Mouse (Mus musculus) liver, adult 2 months (tissue): ENCODE measurements around the gene Card19. TPM values are rescaled to one million over a fixed set of nuclear protein-coding genes. Genes with fewer than 3 reads are reported as not detected.
A peak's percentile ranks its signal among the peaks of the same experiment; 100 is the strongest.

Experiments
- DNase-seq: peaks from one replicate; pipeline ENCODE4 v3.0.0-alpha.2; 2011; ENCODE audit warnings: low read depth, low spot score; ENCODE audit errors: extremely low read depth
- H3K27ac ChIP-seq: fragments of 200-500 bp; replicated peaks from 2 replicates; pipeline ENCODE4 v1.5.1; 2012; ENCODE audit warnings: low read depth, mild to moderate bottlenecking, control low read depth, inconsistent platforms, low read length; ENCODE audit not compliant: insufficient read depth
- H3K27me3 ChIP-seq: fragments of 200-500 bp; 2 replicates; pipeline ENCODE4 v1.6.1; 2012; ENCODE audit warnings: mild to moderate bottlenecking, moderate library complexity, low read length, inconsistent platforms; ENCODE audit not compliant: control insufficient read depth, insufficient read depth
- H3K36me3 ChIP-seq: fragments of 200-500 bp; 2 replicates; pipeline ENCODE4 v1.6.1; 2012; ENCODE audit warnings: low read length, inconsistent platforms; ENCODE audit not compliant: control insufficient read depth, insufficient read depth
- H3K4me1 ChIP-seq: fragments of 200-500 bp; 2 replicates; pipeline ENCODE4 v1.6.1; 2011; ENCODE audit warnings: low read length; ENCODE audit not compliant: control insufficient read depth, insufficient read depth
- H3K4me3 ChIP-seq: fragments of 200-500 bp; 2 replicates; pipeline ENCODE4 v1.5.1; 2011; ENCODE audit warnings: low read depth, mild to moderate bottlenecking, control low read depth, low read length, moderate library complexity; ENCODE audit not compliant: insufficient read depth
- H3K79me2 ChIP-seq: fragments of 200-500 bp; 2 replicates; pipeline ENCODE4 v1.6.1; 2012; ENCODE audit warnings: inconsistent platforms, mild to moderate bottlenecking, low read length, moderate library complexity; ENCODE audit not compliant: control insufficient read depth, insufficient read depth
- H3K9ac ChIP-seq: fragments of 200-500 bp; 2 replicates; pipeline ENCODE4 v1.6.1; 2012; ENCODE audit warnings: low read depth, mild to moderate bottlenecking, control low read depth, inconsistent platforms, low read length
- CTCF ChIP-seq: fragments of 200-500 bp; IDR thresholded peaks from 2 replicates; pipeline ENCODE4 v1.5.1; 2011; ENCODE audit warnings: low read depth, low read length, control low read depth
- POLR2A ChIP-seq: fragments of 200-500 bp; IDR thresholded peaks from 2 replicates; pipeline ENCODE4 v1.6.1; 2011; ENCODE audit warnings: low read length, control low read depth; ENCODE audit not compliant: insufficient read depth; ENCODE audit errors: extremely low read depth
- WGBS: fragments of 180-500 bp; shearing (Covaris S2); methylation state at CpG from one replicate; pipeline ENCODE4 v1.1.7; 2018; 5-methylcytosine and 5-hydroxymethylcytosine counted together
- polyA plus RNA-seq: library from polyadenylated mRNA; depleted of rRNA; stranded (reverse); fragments of >200 nt; gene quantifications from 2 replicates; pipeline ENCODE4 v1.2.3, GENCODE M21; 2012
- total RNA-seq: library from RNA; depleted of rRNA; stranded (reverse); fragments of >200 nt; gene quantifications from 2 replicates; pipeline ENCODE4 v1.2.3, GENCODE M21; 2014

The Card19 gene
- total and polyA plus RNA-seq, 2 experiments, result 11.2 to 38.0 TPM

DNA sequence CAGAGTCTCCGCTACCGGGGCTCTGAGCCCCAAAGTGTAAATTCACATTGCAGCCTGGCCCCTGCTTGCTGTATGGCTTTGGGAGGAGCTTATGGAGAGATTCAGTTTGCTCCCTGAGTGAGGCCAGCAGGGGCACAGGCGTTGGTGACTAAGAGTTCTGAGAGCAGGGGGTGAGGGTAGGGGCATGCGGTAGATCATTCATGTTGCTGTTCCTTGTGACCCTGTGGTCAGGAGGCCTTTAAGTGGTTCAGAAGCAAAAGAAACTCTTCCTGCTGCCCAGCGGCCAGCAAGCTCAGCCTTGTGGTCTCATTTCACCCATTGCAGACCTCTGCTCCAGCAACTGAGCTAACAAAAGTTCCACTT lies 24.2 kb downstream of the Card19 start:
- Histone ChIP-seq H3K36me3 (peaks cover 15% of the 10 kb centered on the region), H3K79me2 (peaks cover 14% of the 10 kb centered on the region), H3K27me3 (no peaks in the 10 kb centered on the region), H3K4me1 (peaks cover 31% of the 10 kb centered on the region), H3K27ac (peak overlapping the region; percentile 86), H3K9ac (peak overlapping the region; percentile 63), H3K4me3 (no peak overlapping the region)
- DNase-seq, result no peak
- TF ChIP-seq POLR2A (no peak), CTCF (no peak)
- WGBS, result 37% methylated on average over 5 of the region's 5 CpGs

DNA sequence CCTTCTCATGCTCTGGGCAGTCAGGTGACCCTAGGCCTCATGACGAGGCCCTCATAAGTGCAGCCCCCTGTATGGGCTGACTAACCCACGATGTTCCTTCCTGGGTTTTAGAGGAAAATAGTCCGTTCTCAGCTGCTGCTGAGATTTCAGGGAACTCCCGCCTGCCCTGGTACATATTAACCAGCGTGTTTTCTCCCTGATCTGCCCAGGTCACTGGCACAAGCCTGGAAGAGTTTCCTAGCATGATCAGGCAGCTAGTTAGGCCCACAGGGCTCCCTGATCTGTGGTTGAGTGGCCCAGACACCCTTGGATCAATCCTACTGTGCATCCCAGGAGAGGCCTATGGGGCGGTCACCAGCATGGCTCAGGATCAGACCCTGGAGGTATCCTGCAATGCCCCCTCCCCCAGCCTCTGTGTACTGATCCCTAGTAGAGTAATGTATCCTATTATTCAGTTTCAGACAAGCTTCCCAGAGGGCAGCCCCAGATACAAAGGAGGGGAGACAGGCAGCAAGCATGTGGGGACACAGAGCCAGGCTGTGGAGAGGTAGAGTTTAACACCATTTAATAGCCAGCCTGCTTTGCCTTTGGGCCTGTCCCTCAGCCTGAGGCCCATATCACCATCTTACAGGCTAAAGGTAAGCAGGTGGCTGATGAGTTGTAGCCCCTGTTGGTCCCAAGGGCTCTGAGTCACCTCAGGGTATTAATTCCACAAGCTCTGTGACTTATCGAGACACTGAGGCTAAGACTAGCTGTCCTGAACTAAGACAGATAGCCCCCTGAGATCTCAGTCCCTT lies 24.8 kb downstream of the Card19 start:
- peak; percentile 88 for DNase-seq
- no peak for TF ChIP-seq POLR2A
- TF ChIP-seq CTCF, result no peak
- Histone ChIP-seq H3K4me1 (peaks cover 34% of the 10 kb centered on the region), H3K36me3 (peaks cover 11% of the 10 kb centered on the region), H3K27me3 (no peaks in the 10 kb centered on the region), H3K27ac (peak overlapping the region; percentile 86), H3K79me2 (peaks cover 14% of the 10 kb centered on the region), H3K9ac (peak overlapping the region; percentile 63), H3K4me3 (peak overlapping the region; percentile 6; the same call in 1 of the 2 replicates)
- WGBS, result 21% methylated on average over 7 of the region's 7 CpGs

DNA sequence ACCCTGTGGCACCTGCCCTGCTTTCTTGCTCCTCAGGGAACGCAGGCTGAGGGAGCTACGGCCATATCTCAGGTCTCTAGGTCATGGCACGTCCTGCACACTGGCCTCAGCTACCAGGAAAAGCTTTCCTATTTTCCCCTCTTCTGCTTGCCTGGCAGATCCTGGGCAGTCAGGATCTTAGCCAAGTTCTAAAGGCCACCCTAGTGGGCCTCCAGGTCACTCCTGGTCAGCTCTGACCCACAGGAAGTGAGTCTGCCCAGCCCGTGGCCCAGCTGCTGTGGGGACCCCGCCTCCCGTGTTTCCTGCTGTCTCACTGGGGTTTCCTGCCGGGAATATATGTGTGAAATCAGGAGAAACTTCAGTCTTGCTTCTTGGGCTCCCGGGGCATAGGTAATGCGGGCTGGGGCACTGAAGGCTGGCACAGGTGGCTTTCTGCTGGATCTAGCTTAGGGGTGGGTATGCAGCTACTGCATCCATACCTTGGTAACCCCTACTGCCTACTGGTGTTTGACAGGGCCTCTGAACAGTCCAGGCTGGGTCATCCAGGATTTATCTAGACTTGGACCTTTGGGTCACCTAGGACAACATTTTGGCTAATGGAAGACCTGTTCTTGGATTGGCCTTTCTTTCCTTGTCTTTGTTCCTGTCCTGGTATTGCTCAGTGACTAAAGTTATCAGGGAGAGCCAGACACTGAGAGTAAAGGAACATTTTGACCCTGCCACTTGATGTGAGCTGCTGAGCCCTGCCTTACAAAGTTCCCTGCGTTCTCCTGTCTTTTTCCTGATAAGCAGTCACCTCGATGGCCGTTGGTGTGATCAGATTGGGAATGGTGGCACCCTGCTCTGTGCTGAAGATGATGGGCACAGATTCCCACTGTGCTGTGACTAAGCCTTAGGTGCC lies 25.6 kb downstream of the Card19 start:
- 5% methylated on average over 12 of the region's 12 CpGs for WGBS
- Histone ChIP-seq H3K4me1 (peaks cover 34% of the 10 kb centered on the region), H3K79me2 (peaks cover 14% of the 10 kb centered on the region), H3K27ac (peak overlapping the region; percentile 86), H3K27me3 (no peaks in the 10 kb centered on the region), H3K4me3 (peak overlapping the region; percentile 20), H3K9ac (peak overlapping the region; percentile 95), H3K36me3 (peaks cover 6% of the 10 kb centered on the region)
- DNase-seq, result peak; percentile 98
- TF ChIP-seq POLR2A (no peak), CTCF (no peak)

DNA sequence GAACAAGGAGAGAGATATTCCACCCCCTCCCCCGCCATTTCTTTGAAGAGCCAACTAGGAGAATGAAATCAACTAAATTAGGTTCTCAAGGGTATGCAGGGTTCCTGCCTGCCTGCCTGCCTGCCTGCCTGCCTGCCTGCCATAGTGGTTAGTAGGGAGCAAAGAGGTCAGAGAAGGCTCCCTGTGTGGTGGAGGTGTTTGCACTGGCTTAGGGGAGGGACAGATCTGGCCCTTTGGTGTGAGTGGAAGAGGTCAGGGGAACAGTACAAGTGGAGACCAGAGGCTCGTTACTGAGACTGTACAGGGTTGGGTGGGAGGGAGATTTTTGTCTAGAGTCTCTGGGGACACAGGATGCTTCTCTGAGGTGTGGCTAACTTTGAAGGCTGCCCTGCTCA lies 26.9 kb downstream of the Card19 start:
- peak overlapping the region; percentile 86 for H3K4me3 ChIP-seq
- H3K36me3 ChIP-seq, result no peaks in the 10 kb centered on the region
- peaks cover 35% of the 10 kb centered on the region for H3K4me1 ChIP-seq
- peak overlapping the region; percentile 86 for H3K27ac ChIP-seq
- 21% methylated on average over 2 of the region's 2 CpGs for WGBS
- no peaks in the 10 kb centered on the region for H3K27me3 ChIP-seq
- peaks cover 14% of the 10 kb centered on the region for H3K79me2 ChIP-seq
- 0 out of 2 replicates have a peak, but pooled peaks have one; percentile 21 for TF ChIP-seq POLR2A
- TF ChIP-seq CTCF, result no peak
- H3K9ac ChIP-seq, result peak overlapping the region; percentile 95
- DNase-seq, result peak; percentile 76

DNA sequence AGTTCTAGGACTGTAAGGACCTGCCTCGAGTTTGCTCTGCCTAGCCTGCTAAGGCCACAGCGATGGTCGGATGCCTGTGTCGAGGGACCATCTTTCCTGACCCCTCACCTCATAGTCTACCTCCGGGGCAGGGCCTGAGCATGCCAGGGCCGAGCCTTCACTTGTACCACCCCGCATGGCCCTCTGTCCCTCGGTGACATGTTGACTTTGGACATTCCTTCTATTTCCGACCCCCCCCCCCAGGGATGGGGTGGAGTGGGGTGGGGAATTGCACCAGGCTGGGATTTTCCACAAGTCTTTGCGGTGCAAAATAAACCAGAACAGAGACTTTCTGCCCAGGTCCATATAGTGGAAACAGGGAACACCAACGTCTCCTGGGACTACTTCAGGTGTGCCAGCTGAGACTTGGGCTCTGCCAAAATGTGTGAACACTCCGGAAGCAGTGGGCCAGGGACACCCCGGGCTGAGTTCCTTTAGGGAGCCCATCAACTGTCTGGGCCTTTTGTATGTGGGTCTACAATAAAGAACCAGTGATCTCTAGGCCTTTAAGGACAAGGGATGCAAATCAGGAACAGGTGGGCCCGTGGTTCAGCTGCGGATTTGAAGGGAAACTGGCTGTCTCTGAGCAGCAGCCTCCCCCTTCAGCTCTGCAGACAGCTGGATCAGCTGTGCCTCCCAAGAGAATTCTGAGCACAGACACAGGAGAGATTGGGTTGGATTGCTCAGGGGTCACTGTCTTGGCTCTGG lies 27.4 kb downstream of the Card19 start:
- WGBS, result 4% methylated on average over 15 of the region's 15 CpGs
- H3K27me3 ChIP-seq, result no peaks in the 10 kb centered on the region
- peak overlapping the region; percentile 86 for H3K4me3 ChIP-seq
- peaks cover 40% of the 10 kb centered on the region for H3K4me1 ChIP-seq
- H3K36me3 ChIP-seq, result no peaks in the 10 kb centered on the region
- H3K9ac ChIP-seq, result peak overlapping the region; percentile 95
- TF ChIP-seq CTCF (no peak), POLR2A (no peak)
- no peak for DNase-seq
- H3K79me2 ChIP-seq, result peaks cover 14% of the 10 kb centered on the region
- peak overlapping the region; percentile 86 for H3K27ac ChIP-seq
